Mouse (Mus musculus) cerebellum, postnatal 4 days (tissue): Measurements from ENCODE around the gene Map3k3.
"Not testable (repeated sequence)": the region's sequence is repeated elsewhere in the genome, so short reads cannot be mapped to it uniquely, and the experiment has no call there.

ENCODE experiments used
- DNase-seq, 2 experiments: peaks; one replicate each; pipeline ENCODE4 v3.0.0; 2022; ENCODE audit warnings: low spot score in 2 of 2, mixed read lengths in 1 of 2

The Map3k3 gene

DNA sequence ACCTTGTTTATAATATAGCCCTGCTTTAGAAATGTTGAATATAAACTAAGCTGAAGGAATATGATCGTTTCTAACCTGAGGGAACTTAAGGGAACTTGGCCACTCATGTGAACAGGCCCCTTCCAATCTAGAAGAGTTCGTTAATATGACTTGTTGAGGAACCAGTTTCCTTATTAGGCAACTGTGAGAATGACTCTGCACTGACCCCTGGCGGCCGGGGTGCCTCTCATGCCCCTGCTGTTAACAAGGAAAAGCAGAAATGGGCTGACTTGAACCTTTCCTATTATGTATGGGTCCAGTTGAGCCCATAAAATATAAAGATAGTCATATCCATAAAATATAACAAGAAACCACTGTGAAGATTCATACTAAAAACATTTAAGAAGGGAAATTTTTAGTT lies 8.1 kb upstream of the Map3k3 start:
- DNase-seq, result peak in 1 of 2 experiments; percentile 61

GRCm38 (mm10) chr11:106084911-106085561 lies 623 bp downstream of the Map3k3 start:
- DNase-seq, result peak; percentile 42 to 73

DNA sequence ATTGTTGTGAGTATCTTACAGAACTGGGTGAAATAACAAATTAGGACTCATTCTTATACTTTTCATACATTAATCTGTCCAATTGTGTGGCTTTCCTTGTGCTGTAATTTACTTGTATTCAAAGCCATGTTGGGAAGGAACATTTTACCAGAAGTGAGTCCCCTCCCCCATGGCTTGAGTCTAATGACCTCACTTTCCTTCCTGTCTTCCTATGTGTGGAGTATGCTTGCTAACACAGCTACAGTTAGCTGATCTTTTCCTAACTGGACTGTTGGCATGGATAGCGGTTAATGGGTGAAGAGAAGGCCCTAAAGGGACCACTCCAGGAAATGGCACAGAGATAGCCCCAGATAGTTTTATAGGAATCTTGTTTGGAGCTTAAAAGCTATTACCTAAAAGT lies 13.8 kb downstream of the Map3k3 start:
- DNase-seq, result no peak

DNA sequence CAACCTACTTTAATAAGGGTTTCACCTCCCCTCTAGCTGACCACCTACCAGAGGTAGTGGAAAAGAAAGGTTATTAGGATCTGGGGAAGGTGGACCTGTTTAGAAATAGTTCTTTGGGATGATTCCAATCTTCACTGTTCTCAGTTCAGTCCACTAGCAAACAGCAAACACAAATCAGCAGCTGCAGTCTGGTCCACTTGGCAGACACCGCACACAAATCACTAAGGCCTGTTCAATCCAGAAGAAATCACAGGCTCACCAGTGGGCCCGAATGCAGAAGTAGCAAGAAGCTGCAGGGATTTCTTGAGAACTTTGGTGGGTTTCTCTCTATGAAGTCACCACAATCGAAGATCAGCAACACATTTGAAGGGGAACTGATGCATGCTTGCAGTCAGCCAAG lies 18.5 kb downstream of the Map3k3 start:
- DNase-seq, result no peak

- DNase-seq, result no peak
These were observed 21.7 kb downstream of the Map3k3 start for GRCm38 (mm10) chr11:106106047-106106587.

GRCm38 (mm10) chr11:106111688-106112087 lies 27.3 kb downstream of the Map3k3 start:
- no peak for DNase-seq

- DNase-seq, result no peak
These were observed 37.8 kb downstream of the Map3k3 start for GRCm38 (mm10) chr11:106122221-106122620.

- no peak for DNase-seq
These were observed 38.3 kb downstream of the Map3k3 start for GRCm38 (mm10) chr11:106122736-106123135.

DNA sequence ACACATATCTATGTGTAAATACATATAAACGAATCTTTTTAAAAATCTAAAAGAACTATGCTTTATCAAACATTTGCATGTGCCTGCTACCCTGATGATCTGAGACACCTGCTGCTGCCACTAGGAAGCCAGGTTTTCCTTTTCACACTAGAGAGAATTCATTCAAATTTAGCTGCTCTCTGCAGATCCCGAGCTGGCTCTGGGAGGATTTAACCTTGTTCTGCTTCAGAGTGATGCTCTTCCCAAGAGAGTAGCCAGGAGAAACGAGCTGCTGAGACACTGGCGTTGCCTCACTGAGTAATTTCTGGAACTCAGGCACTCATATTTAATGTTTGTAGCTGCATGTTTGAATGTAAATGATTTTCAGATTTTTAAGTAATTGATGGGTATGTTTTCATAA lies 40.4 kb downstream of the Map3k3 start:
- DNase-seq, result no peak

DNA sequence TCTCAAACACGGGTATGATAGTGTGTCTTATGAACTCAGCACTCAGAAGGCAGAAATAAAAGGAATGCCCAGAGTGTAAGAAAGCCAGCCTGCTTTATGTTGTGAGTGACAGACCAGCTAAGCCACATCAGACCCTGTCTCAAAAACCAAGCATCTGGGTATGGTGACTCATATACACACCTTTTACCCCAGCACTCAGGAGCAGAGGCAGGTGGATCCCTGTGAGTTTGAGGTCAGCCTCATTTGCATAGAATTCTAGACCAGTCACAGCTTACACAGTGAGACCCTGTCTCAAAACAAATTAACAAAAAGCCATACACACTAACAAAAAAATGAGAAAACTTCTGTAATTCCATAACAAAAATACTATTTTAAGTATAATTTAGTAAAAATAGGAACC lies 41.4 kb downstream of the Map3k3 start:
- DNase-seq, result no peak

GRCm38 (mm10) chr11:106126727-106127373 lies 42.4 kb downstream of the Map3k3 start:
- not testable (repeated sequence) for DNase-seq

DNA sequence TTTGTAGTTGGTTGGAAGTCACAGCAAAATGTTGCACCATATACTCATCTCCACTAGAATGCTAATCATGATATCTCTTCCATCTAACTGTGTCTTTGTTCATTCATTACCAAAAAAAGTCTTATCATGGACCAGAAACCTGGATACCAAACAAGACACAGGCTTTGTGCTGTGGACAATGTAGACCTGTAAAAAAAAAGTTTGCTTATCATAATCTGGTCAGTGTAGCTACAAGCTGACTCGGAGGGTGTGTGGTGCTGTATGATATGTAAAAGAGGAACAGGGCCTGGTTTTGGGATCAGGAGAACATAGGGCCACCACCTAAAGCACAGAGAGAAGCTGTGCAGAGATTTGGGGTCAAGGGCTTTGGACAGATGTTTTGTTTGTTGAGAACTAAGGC lies 45.1 kb downstream of the Map3k3 start:
- DNase-seq, result no peak

GRCm38 (mm10) chr11:106132516-106132915 lies 48.1 kb downstream of the Map3k3 start:
- no peak for DNase-seq

GRCm38 (mm10) chr11:106134580-106135528 lies 50.4 kb downstream of the Map3k3 start:
- no peak for DNase-seq

GRCm38 (mm10) chr11:106151219-106151618 lies 66.8 kb downstream of the Map3k3 start:
- no peak for DNase-seq

DNA sequence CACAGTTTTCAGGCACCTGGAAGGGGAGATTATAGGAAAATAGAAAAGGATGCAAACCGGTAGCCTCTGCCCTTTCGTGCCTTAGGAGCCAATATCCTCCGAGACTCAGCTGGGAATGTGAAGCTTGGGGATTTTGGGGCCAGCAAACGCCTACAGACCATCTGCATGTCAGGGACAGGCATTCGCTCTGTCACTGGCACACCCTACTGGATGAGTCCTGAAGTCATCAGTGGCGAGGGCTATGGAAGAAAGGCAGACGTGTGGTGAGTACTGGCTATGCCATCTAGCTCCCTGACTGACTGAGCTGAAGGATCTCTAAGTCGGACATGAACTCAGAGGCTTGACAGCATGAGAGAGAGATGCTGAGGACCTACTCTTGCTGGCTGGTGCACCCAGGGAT lies 67.7 kb downstream of the Map3k3 start:
- no peak for DNase-seq

- DNase-seq, result peak in 1 of 2 experiments; percentile 33
These were observed 69.7 kb downstream of the Map3k3 start for GRCm38 (mm10) chr11:106154091-106154490.

GRCm38 (mm10) chr11:106154770-106155169 lies 70.4 kb downstream of the Map3k3 start:
- no peak for DNase-seq

DNA sequence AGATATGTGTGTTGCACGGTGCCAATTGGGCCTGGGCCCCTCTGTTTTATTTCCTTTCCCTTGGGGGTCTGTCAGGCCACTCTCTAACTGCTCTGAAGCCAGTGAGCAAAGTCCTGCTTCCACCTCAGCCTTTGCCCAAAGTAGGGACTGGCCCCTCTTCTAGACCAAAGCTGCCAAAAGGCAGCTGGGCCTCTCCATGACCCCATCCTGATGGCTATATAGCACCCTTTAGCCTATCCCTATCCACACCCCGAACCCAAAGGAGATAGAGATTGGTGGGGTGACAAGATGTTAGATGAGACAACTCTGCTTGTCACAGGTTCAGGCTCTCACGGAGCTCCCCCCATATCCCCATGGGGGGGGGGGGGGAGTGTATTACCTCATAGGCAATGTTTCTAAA lies 71.3 kb downstream of the Map3k3 start:
- no peak for DNase-seq

DNA sequence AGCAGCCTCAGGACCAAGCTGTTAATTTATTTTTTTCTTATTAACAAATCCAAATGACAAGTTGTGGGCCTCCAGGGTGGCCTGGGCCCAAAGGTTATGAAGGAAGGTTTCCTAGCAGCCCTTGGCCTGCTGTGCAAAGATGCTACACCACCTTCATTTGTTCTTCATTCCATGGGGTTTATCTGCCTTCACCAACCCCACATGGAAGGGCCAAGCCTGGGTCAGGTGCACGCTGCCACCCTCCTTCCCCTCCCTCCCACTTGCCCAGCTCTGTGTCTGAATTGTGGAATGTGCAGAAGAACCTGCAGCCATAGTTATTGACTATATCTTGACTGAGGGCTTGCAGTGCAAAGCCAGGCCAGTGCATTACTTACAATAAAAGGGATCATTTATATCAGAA lies 71.8 kb downstream of the Map3k3 start:
- no peak for DNase-seq

GRCm38 (mm10) chr11:106157154-106157553 lies 72.7 kb downstream of the Map3k3 start:
- no peak for DNase-seq
